Comparison of ENCODE assay signal across 8 mouse cellular contexts in the genomic region with DNA sequence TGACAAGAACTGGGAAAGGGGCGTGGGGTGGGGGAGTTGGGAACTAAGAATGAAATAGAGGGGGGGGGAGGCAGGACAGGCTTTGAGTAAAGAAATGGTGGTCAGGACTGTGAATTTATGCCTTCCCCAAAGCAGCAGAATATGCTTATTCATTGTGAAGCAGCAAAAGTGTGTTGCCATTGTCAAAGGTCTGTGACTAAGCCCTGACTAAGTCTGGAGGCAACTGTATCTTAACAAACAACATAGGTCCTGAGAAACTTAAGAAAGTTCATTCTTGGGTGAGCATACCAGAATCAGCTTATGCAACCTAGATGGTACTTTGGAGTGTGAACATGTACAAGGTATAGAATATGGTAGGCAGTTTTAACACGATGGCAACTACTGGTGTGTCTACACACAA. TPM values are rescaled to one million over a fixed set of nuclear protein-coding genes. Genes with fewer than 3 reads are reported as not detected.
DNase-seq lines count a peak whose midpoint lies in the region; ATAC-seq and TF ChIP-seq lines count a peak whose summit lies in the region.

No protein-coding gene starts in this region.

- peaks cover 63% of the 10 kb centered on the region for H3K79me2 ChIP-seq in macrophage (ENCODE audit: inconsistent target)

- no peak for TF ChIP-seq CTCF in G1E (IDR thresholded peaks at IDR 0.05; ENCODE audit: low read depth, low read length)

- H3K4me1 ChIP-seq in heart, embryonic 11.5 days (ENCODE audit: control insufficient read depth, insufficient read depth, low read length), result peaks cover 5% of the 10 kb centered on the region; the same call in 1 of the 2 replicates
- H3K4me1 ChIP-seq in G1E (ENCODE audit: insufficient read depth, low read depth, low read length), result peaks cover 18% of the 10 kb centered on the region
- H3K4me1 ChIP-seq in hindbrain, embryonic 10.5 days (replicated peaks), result peaks cover 17% of the 10 kb centered on the region

- DNase-seq in heart, postnatal 14 days, result no peak
- no peak for DNase-seq in G1E (ENCODE audit: low spot score)
- DNase-seq in hindbrain, embryonic 10.5 days (ENCODE audit: low spot score), result no peak
- no peak for DNase-seq in frontal cortex, postnatal 36 days (ENCODE audit: low spot score in 2 of 2)
- no peak for DNase-seq in gastrocnemius, postnatal 10 days
- DNase-seq in ovary, postnatal 14 days (ENCODE audit: low spot score), result no peak

- H3K4me2 ChIP-seq in heart, embryonic 11.5 days, result peak overlapping the region; percentile 65

- intact Hi-C loops in heart, postnatal 14 days (cut with DNase I), result no loop called here

- WGBS in heart, embryonic 11.5 days (ENCODE audit: insufficient replicate concordance), result 71% methylated on average over 2 of the region's 2 CpGs
- WGBS in hindbrain, embryonic 10.5 days, result 71% methylated on average over 2 of the region's 2 CpGs
- 82% methylated on average over 2 of the region's 2 CpGs for WGBS in macrophage (ENCODE audit: missing documents)

- H3K27ac ChIP-seq in heart, embryonic 11.5 days (ENCODE audit: low read depth, low read length), result no peak overlapping the region
- no peak overlapping the region for H3K27ac ChIP-seq in hindbrain, embryonic 10.5 days
- H3K27ac ChIP-seq in macrophage, result peak overlapping the region; percentile 58

- ATAC-seq in heart, embryonic 11.5 days (replicated peaks; ENCODE audit: insufficient number of reproducible peaks, low FRiP score, low TSS enrichment), result no peak
- ATAC-seq in G1E (ENCODE audit: extremely low read depth, insufficient number of reproducible peaks, low FRiP score, poor library complexity, severe bottlenecking), result 0 out of 2 replicates have a peak, but pooled peaks have one; percentile 10

- H3K4me3 ChIP-seq in heart, embryonic 11.5 days (ENCODE audit: low read depth, low read length), result peak overlapping the region; percentile 81
- H3K4me3 ChIP-seq in G1E (ENCODE audit: low read depth, low read length), result no peak overlapping the region; the same call in 1 of the 2 replicates
- peak overlapping the region; percentile 89 for H3K4me3 ChIP-seq in hindbrain, embryonic 10.5 days
- H3K4me3 ChIP-seq in macrophage (ENCODE audit: inconsistent target), result peak overlapping the region; percentile 67

- no peaks in the 10 kb centered on the region for H3K9me3 ChIP-seq in heart, embryonic 11.5 days (replicated peaks; ENCODE audit: control insufficient read depth, low read length)
- H3K9me3 ChIP-seq in G1E (replicated peaks), result no peaks in the 10 kb centered on the region
- H3K9me3 ChIP-seq in hindbrain, embryonic 10.5 days, result no peaks in the 10 kb centered on the region

- H3K9ac ChIP-seq in heart, embryonic 11.5 days (ENCODE audit: low read depth, low read length), result no peak overlapping the region

- H3K27me3 ChIP-seq in heart, embryonic 11.5 days (ENCODE audit: control insufficient read depth, insufficient read depth, low read length), result no peaks in the 10 kb centered on the region
- H3K27me3 ChIP-seq in G1E (ENCODE audit: insufficient read depth, low read length), result no peaks in the 10 kb centered on the region
- no peaks in the 10 kb centered on the region for H3K27me3 ChIP-seq in hindbrain, embryonic 10.5 days (ENCODE audit: insufficient read depth, poor library complexity, severe bottlenecking)

- peaks cover 14% of the 10 kb centered on the region for H3K36me3 ChIP-seq in heart, embryonic 11.5 days (ENCODE audit: control insufficient read depth, insufficient read depth, low read length)
- H3K36me3 ChIP-seq in G1E (replicated peaks) (peaks cover 35% of the 10 kb centered on the region), macrophage (ENCODE audit: inconsistent target) (peaks cover 22% of the 10 kb centered on the region)
- H3K36me3 ChIP-seq in hindbrain, embryonic 10.5 days, result peaks cover 32% of the 10 kb centered on the region

RNA-seq across cellular contexts. Expression of a gene that starts 1.3 kb away (rescaled TPM):
- polyA plus RNA-seq in heart, embryonic 11.5 days (2014; fragmentation: Nextera tagmentation; extraction: Ambion mirVana), result 280 and 304 TPM in 2 replicates
- total RNA-seq in heart, postnatal 14 days (2021), result 100 to 1,000 TPM; 129 to 131 TPM
- total RNA-seq in G1E (2014; fragmentation: Nextera tagmentation), result 162 and 208 TPM in 2 replicates
- total RNA-seq in G1E (2017), result 230 and 263 TPM in 2 replicates
- polyA plus RNA-seq in G1E (2012), result 5.4 and 8.3 TPM in 2 replicates
- polyA plus RNA-seq in hindbrain, embryonic 10.5 days (2016; fragmentation: Nextera tagmentation; extraction: Ambion mirVana), result 329 and 360 TPM in 2 replicates
- 100 to 1,000 TPM in 21 of 26 experiments, 10 to 100 TPM in 5; 51.5 to 289 (median 135) TPM for total RNA-seq in macrophage (2018; cell fraction: chromatin; rRNA removed)
- 100 to 1,000 TPM; 250 to 494 (median 320) TPM for total RNA-seq in macrophage (2018; cell fraction: cytosol; rRNA removed)
- 100 to 1,000 TPM in 22 of 26 experiments, 10 to 100 TPM in 4; 77.6 to 214 (median 130) TPM for total RNA-seq in macrophage (2018; cell fraction: nucleus; rRNA removed)
- polyA plus RNA-seq in macrophage (2018), result 293 to 746 TPM (median 406 TPM) in 3 replicates
- total RNA-seq in gastrocnemius, postnatal 10 days (2021), result 100 to 1,000 TPM in 1 of 2 experiments, 10 to 100 TPM in 1; 99.5 to 108 TPM

Comparison
In these comparisons a context has a peak if more than half of its experiments do, and no peak if none do; other contexts are left out.
1. RNA of a gene that starts 1.3 kb away (polyA plus RNA-seq): 329 to 360 TPM in hindbrain, embryonic 10.5 days, 280 to 304 TPM in heart, embryonic 11.5 days and 293 to 746 TPM in macrophage; 5.4 to 8.3 TPM in G1E; every median in the first group is over 10 times any median in the second.